Mouse (Mus musculus): ENCODE measurements around the gene Hip1.

GRCm38 (mm10) chr5:135363540-135363939 is 181.4 kb downstream of the Hip1 start:
- TF ChIP-seq CTCF (IDR thresholded peaks at IDR 0.05) = peak; percentile 64
- no peak for TF ChIP-seq EP300 (IDR thresholded peaks at IDR 0.05; ENCODE audit: insufficient read depth, low read depth, low read length)

Measured in heart, adult 2 months (tissue).